Mouse (Mus musculus) limb, embryonic 13.5 days (tissue): ENCODE measurements around the gene Htr1d. TPM values are rescaled to one million over a fixed set of nuclear protein-coding genes. Genes with fewer than 3 reads are reported as not detected.
A peak's percentile ranks its signal among the peaks of the same experiment; 100 is the strongest.

Source experiments
- ATAC-seq: fragments of 200-750 bp; cut with Nextera tagmentation; 2 replicates; pipeline ENCODE4 v1.8.0; 2017; ENCODE audit warnings: low read depth, moderate number of reproducible peaks, moderate TSS enrichment; ENCODE audit not compliant: low FRiP score
- H3K27ac ChIP-seq: fragments of 300-500 bp; sonication (generic); 2 replicates; pipeline ENCODE4 v1.5.1; 2015; ENCODE audit warnings: inconsistent platforms, mild to moderate bottlenecking, moderate library complexity
- H3K27me3 ChIP-seq: fragments of 300-500 bp; sonication (generic); 2 replicates; pipeline ENCODE4 v1.6.1; 2015; ENCODE audit warnings: mild to moderate bottlenecking, inconsistent platforms
- H3K36me3 ChIP-seq: fragments of 300-500 bp; sonication (generic); 2 replicates; pipeline ENCODE4 v1.6.1; 2015; ENCODE audit warnings: inconsistent platforms, mild to moderate bottlenecking, moderate library complexity
- H3K4me1 ChIP-seq: fragments of 300-500 bp; sonication (generic); 2 replicates; pipeline ENCODE4 v1.6.1; 2015; ENCODE audit warnings: inconsistent platforms
- H3K4me2 ChIP-seq: fragments of 300-500 bp; sonication (generic); replicated peaks from 2 replicates; pipeline ENCODE4 v1.6.1; 2015; ENCODE audit warnings: inconsistent platforms, mild to moderate bottlenecking, moderate library complexity
- H3K4me3 ChIP-seq: fragments of 300-500 bp; sonication (generic); 2 replicates; pipeline ENCODE4 v1.5.1; 2015; ENCODE audit warnings: moderate library complexity, mild to moderate bottlenecking, inconsistent platforms
- H3K9ac ChIP-seq: fragments of 300-500 bp; sonication (generic); 2 replicates; pipeline ENCODE4 v1.6.1; 2015; ENCODE audit warnings: mild to moderate bottlenecking, inconsistent platforms
- H3K9me3 ChIP-seq: fragments of 300-500 bp; sonication (generic); 2 replicates; pipeline ENCODE4 v1.6.1; 2016; ENCODE audit warnings: inconsistent platforms
- WGBS: fragments of 180-500 bp; shearing (Covaris S2); methylation state at CpG from one replicate; pipeline ENCODE4 v1.1.7; 2015; 5-methylcytosine and 5-hydroxymethylcytosine counted together
- polyA plus RNA-seq: library from polyadenylated mRNA; unstranded; fragments of >200 nt; fragmentation: Nextera tagmentation; extraction: Ambion mirVana; gene quantifications from 2 replicates; pipeline ENCODE4 v1.2.1, GENCODE M21; 2015

Gene Htr1d
- polyA plus RNA-seq, 1 experiment from 2014 or later, result 0.55 TPM

GRCm38 (mm10) chr4:136454850-136455260, 31.5 kb downstream of the Htr1d start:
- WGBS, result 2% methylated on average over 10 of the region's 10 CpGs
- H3K36me3 ChIP-seq, result no peaks in the 10 kb centered on the region
- ATAC-seq, result peak; percentile 70; the same call in 1 of the 2 replicates
- peak overlapping the region; percentile 30; the same call in 1 of the 2 replicates for H3K4me3 ChIP-seq
- H3K9ac ChIP-seq, result no peak overlapping the region; the same call in 1 of the 2 replicates
- peaks cover 3% of the 10 kb centered on the region for H3K27me3 ChIP-seq
- peaks cover 7% of the 10 kb centered on the region; the same call in 1 of the 2 replicates for H3K4me1 ChIP-seq
- H3K9me3 ChIP-seq, result no peaks in the 10 kb centered on the region
- peak overlapping the region; percentile 60 for H3K4me2 ChIP-seq
- H3K27ac ChIP-seq, result no peak overlapping the region

- no peak overlapping the region for H3K4me2 ChIP-seq
- H3K27ac ChIP-seq, result no peak overlapping the region
Measured at GRCm38 (mm10) chr4:136456516-136457218, 33.3 kb downstream of the Htr1d start.

GRCm38 (mm10) chr4:136458276-136458675, 35.0 kb downstream of the Htr1d start:
- no peak overlapping the region for H3K9ac ChIP-seq

More at GRCm38 (mm10) chr4:136456516-136457218, 33.3 kb downstream of the Htr1d start:
- Histone ChIP-seq H3K4me1 (peaks cover 9% of the 10 kb centered on the region), H3K4me3 (no peak overlapping the region), H3K27me3 (peaks cover 15% of the 10 kb centered on the region), H3K36me3 (no peaks in the 10 kb centered on the region), H3K9me3 (no peaks in the 10 kb centered on the region), H3K9ac (no peak overlapping the region)
- WGBS, result 90% methylated on average over 6 of the region's 6 CpGs
- ATAC-seq, result no peak

GRCm38 (mm10) chr4:136459210-136459609, 35.9 kb downstream of the Htr1d start:
- Histone ChIP-seq H3K4me1 (peaks cover 28% of the 10 kb centered on the region), H3K9ac (no peak overlapping the region), H3K27me3 (peaks cover 34% of the 10 kb centered on the region), H3K4me3 (no peak overlapping the region), H3K36me3 (no peaks in the 10 kb centered on the region), H3K27ac (no peak overlapping the region), H3K9me3 (no peaks in the 10 kb centered on the region), H3K4me2 (no peak overlapping the region)
- 84% methylated on average over 12 of the region's 12 CpGs for WGBS
- no peak for ATAC-seq

More at GRCm38 (mm10) chr4:136458276-136458675, 35.0 kb downstream of the Htr1d start:
- H3K9me3 ChIP-seq, result no peaks in the 10 kb centered on the region
- peaks cover 18% of the 10 kb centered on the region for H3K4me1 ChIP-seq
- H3K4me3 ChIP-seq, result no peak overlapping the region
- peaks cover 24% of the 10 kb centered on the region for H3K27me3 ChIP-seq
- 81% methylated on average over 7 of the region's 7 CpGs for WGBS
- H3K4me2 ChIP-seq, result no peak overlapping the region
- no peak overlapping the region for H3K27ac ChIP-seq
- H3K36me3 ChIP-seq, result no peaks in the 10 kb centered on the region
- ATAC-seq, result no peak

- Histone ChIP-seq H3K9me3 (no peaks in the 10 kb centered on the region), H3K4me2 (no peak overlapping the region), H3K9ac (no peak overlapping the region), H3K27ac (no peak overlapping the region), H3K4me3 (no peak overlapping the region), H3K4me1 (peaks cover 39% of the 10 kb centered on the region), H3K36me3 (no peaks in the 10 kb centered on the region), H3K27me3 (peaks cover 38% of the 10 kb centered on the region)
- no peak for ATAC-seq
- WGBS, result 40% methylated on average over 4 of the region's 4 CpGs
Measured at GRCm38 (mm10) chr4:136461206-136461605, 37.9 kb downstream of the Htr1d start.

GRCm38 (mm10) chr4:136461761-136462085, 38.4 kb downstream of the Htr1d start:
- Histone ChIP-seq H3K4me3 (peak overlapping the region; percentile 70), H3K27ac (no peak overlapping the region), H3K4me2 (peak overlapping the region; percentile 98), H3K9me3 (no peaks in the 10 kb centered on the region), H3K9ac (peak overlapping the region; percentile 80; the same call in 1 of the 2 replicates), H3K27me3 (peaks cover 38% of the 10 kb centered on the region), H3K4me1 (peaks cover 42% of the 10 kb centered on the region), H3K36me3 (no peaks in the 10 kb centered on the region)
- WGBS, result 11% methylated on average over 6 of the region's 6 CpGs
- ATAC-seq, result no peak

- H3K27me3 ChIP-seq, result peaks cover 38% of the 10 kb centered on the region
- H3K36me3 ChIP-seq, result no peaks in the 10 kb centered on the region
- H3K27ac ChIP-seq, result no peak within 1 kb of the TSS; the same call in 1 of the 2 replicates
Measured at GRCm38 (mm10) chr4:136462086-136462838, 38.9 kb downstream of the Htr1d start, which contains the start of gene 6030445D17Rik. Gene 6030445D17Rik, plus strand, starts transcription at chr4:136462250.

GRCm38 (mm10) chr4:136462839-136463178, 39.5 kb downstream of the Htr1d start:
- H3K4me1 ChIP-seq, result peaks cover 45% of the 10 kb centered on the region
- H3K27ac ChIP-seq, result no peak overlapping the region

More at GRCm38 (mm10) chr4:136462086-136462838, 38.9 kb downstream of the Htr1d start, which contains the start of gene 6030445D17Rik:
- WGBS, result 1% methylated on average over 55 of the region's 64 CpGs
- H3K4me2 ChIP-seq, result peak within 1 kb of the TSS; percentile 98
- H3K4me3 ChIP-seq, result peak within 1 kb of the TSS; percentile 70
- no peaks in the 10 kb centered on the region for H3K9me3 ChIP-seq
- H3K4me1 ChIP-seq, result peaks cover 45% of the 10 kb centered on the region
- H3K9ac ChIP-seq, result peak within 1 kb of the TSS; percentile 80
- peak; percentile 78 for ATAC-seq

GRCm38 (mm10) chr4:136463436-136463835, 40.1 kb downstream of the Htr1d start:
- peak overlapping the region; percentile 70 for H3K4me3 ChIP-seq
- peaks cover 45% of the 10 kb centered on the region for H3K4me1 ChIP-seq
- no peaks in the 10 kb centered on the region for H3K9me3 ChIP-seq
- no peak overlapping the region for H3K9ac ChIP-seq
- no peak overlapping the region for H3K27ac ChIP-seq
- H3K27me3 ChIP-seq, result peaks cover 38% of the 10 kb centered on the region
- WGBS, result 21% methylated on average over 9 of the region's 9 CpGs
- H3K36me3 ChIP-seq, result no peaks in the 10 kb centered on the region
- ATAC-seq, result no peak
- peak overlapping the region; percentile 98 for H3K4me2 ChIP-seq

More at GRCm38 (mm10) chr4:136462839-136463178, 39.5 kb downstream of the Htr1d start:
- H3K4me3 ChIP-seq, result peak overlapping the region; percentile 70
- peak; percentile 73; the same call in 1 of the 2 replicates for ATAC-seq
- H3K36me3 ChIP-seq, result no peaks in the 10 kb centered on the region
- peaks cover 38% of the 10 kb centered on the region for H3K27me3 ChIP-seq
- H3K9me3 ChIP-seq, result no peaks in the 10 kb centered on the region
- under 1% methylated on average over 8 of the region's 8 CpGs for WGBS
- peak overlapping the region; percentile 98 for H3K4me2 ChIP-seq
- H3K9ac ChIP-seq, result peak overlapping the region; percentile 80

- no peaks in the 10 kb centered on the region for H3K9me3 ChIP-seq
- no peak overlapping the region for H3K4me3 ChIP-seq
- H3K9ac ChIP-seq, result no peak overlapping the region; the same call in 1 of the 2 replicates
- peak overlapping the region; percentile 40; the same call in 1 of the 2 replicates for H3K27ac ChIP-seq
- peaks cover 27% of the 10 kb centered on the region for H3K27me3 ChIP-seq
- WGBS, result 24% methylated on average over 4 of the region's 4 CpGs
- no peak for ATAC-seq
- H3K4me1 ChIP-seq, result peaks cover 57% of the 10 kb centered on the region
- H3K4me2 ChIP-seq, result peak overlapping the region; percentile 19; the same call in 1 of the 2 replicates
- H3K36me3 ChIP-seq, result no peaks in the 10 kb centered on the region
Measured at GRCm38 (mm10) chr4:136466226-136466625, 42.9 kb downstream of the Htr1d start.

- WGBS, result 71% methylated on average over 14 of the region's 14 CpGs
- Histone ChIP-seq H3K9me3 (no peaks in the 10 kb centered on the region), H3K27me3 (peaks cover 9% of the 10 kb centered on the region), H3K27ac (no peak overlapping the region), H3K4me2 (peak overlapping the region; percentile 74), H3K36me3 (no peaks in the 10 kb centered on the region), H3K4me1 (peaks cover 56% of the 10 kb centered on the region), H3K9ac (no peak overlapping the region), H3K4me3 (peak overlapping the region; percentile 68)
- ATAC-seq, result no peak
Measured at GRCm38 (mm10) chr4:136468553-136469327, 45.4 kb downstream of the Htr1d start.
